Mouse (Mus musculus): ENCODE results near the gene Ercc1. TPM values are rescaled to one million over a fixed set of nuclear protein-coding genes. Genes with fewer than 3 reads are reported as not detected.

Ercc1 gene
- polyA plus RNA-seq, 1 experiment from 2014 or later, result 19.1 TPM

GRCm38 (mm10) chr7:19341761-19342409 lies 2.7 kb upstream of the Ercc1 start:
- DNase-seq (no peak), ATAC-seq (ENCODE audit: low read depth) (no peak)
- peak overlapping the region; percentile 38 for H3K4me3 ChIP-seq (replicated peaks)
- peaks cover 62% of the 10 kb centered on the region for H3K27me3 ChIP-seq
- H3K9ac ChIP-seq, result peak overlapping the region; percentile 20; the same call in 1 of the 2 replicates
- WGBS (ENCODE audit: insufficient replicate concordance), result 2% methylated on average over 41 of the region's 41 CpGs
- H3K36me3 ChIP-seq, result no peaks in the 10 kb centered on the region
- peak overlapping the region; percentile 56 for H3K4me2 ChIP-seq
- H3K27ac ChIP-seq, result no peak overlapping the region
- peaks cover 43% of the 10 kb centered on the region for H3K4me1 ChIP-seq (replicated peaks)
- no peaks in the 10 kb centered on the region for H3K9me3 ChIP-seq (replicated peaks)

DNA sequence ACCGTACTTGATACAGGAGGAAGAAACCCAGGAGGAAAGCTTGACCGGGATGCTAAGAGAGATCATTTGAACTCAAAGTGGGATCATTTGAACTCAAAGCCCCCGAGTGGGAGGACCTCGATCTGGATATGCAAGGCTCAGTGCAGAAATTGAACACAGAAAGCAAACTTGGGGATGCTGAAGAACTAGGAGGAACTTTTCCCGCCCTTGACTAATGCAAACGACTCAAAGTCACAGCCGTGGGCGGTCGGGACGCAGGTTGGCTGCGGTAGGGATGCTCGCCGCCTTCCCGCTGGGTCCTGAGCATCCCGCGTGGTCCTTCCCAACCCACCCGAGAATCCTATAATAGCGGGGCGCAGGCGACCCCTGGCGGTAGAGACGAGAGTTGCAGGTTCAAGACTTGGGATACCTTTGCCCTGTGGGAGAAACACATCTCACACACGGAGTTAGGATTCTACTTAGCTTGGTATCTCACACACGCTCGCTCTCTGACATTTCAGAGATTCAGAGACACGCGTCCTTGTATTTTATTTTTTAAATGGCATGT lies 2.0 kb upstream of the Ercc1 start:
- Histone ChIP-seq H3K4me3 (replicated peaks) (peak overlapping the region; percentile 38), H3K36me3 (no peaks in the 10 kb centered on the region), H3K9me3 (replicated peaks) (no peaks in the 10 kb centered on the region), H3K9ac (peak overlapping the region; percentile 20; the same call in 1 of the 2 replicates), H3K4me1 (replicated peaks) (peaks cover 43% of the 10 kb centered on the region), H3K27me3 (peaks cover 60% of the 10 kb centered on the region), H3K4me2 (peak overlapping the region; percentile 56), H3K27ac (no peak overlapping the region)
- no peak for DNase-seq
- ATAC-seq (ENCODE audit: low read depth), result no peak
- WGBS (ENCODE audit: insufficient replicate concordance), result under 1% methylated on average over 27 of the region's 27 CpGs

DNA sequence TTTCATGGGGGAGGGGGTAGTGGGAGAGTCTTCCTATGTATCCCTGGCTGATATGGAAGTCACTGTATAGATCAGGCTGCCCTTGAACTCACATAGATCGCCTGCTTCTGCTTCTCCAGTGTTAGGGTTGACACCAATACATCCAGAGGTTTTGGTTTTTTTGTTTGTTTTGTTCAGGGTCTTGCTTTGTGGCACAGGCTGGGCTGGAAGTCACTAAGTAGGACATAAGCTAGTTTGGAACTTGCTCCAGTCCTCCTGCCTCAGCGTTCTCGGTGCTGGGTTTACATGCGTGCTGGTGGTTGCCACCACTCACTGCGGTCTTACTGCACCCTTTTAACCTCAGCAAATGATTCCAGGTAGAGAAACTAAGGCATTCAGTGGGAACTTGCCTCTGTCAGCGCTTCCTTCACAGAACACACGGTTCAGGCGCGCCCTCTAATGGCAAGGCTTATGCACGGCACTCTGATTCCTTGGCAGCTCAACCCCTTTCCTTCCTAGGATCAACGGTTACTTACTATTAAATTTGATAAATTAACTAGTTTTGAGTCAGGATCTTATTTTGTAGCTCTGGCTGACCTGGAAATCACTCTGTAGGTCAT lies 1.3 kb upstream of the Ercc1 start:
- Histone ChIP-seq H3K27me3 (peaks cover 53% of the 10 kb centered on the region), H3K4me1 (replicated peaks) (peaks cover 39% of the 10 kb centered on the region), H3K4me2 (peak overlapping the region; percentile 56; the same call in 1 of the 2 replicates), H3K36me3 (no peaks in the 10 kb centered on the region; the same call in 1 of the 2 replicates), H3K9me3 (replicated peaks) (no peaks in the 10 kb centered on the region), H3K4me3 (replicated peaks) (no peak overlapping the region), H3K9ac (no peak overlapping the region), H3K27ac (no peak overlapping the region)
- ATAC-seq (ENCODE audit: low read depth), result no peak
- under 1% methylated on average over 11 of the region's 11 CpGs for WGBS (ENCODE audit: insufficient replicate concordance)
- DNase-seq, result peak; percentile 46

DNA sequence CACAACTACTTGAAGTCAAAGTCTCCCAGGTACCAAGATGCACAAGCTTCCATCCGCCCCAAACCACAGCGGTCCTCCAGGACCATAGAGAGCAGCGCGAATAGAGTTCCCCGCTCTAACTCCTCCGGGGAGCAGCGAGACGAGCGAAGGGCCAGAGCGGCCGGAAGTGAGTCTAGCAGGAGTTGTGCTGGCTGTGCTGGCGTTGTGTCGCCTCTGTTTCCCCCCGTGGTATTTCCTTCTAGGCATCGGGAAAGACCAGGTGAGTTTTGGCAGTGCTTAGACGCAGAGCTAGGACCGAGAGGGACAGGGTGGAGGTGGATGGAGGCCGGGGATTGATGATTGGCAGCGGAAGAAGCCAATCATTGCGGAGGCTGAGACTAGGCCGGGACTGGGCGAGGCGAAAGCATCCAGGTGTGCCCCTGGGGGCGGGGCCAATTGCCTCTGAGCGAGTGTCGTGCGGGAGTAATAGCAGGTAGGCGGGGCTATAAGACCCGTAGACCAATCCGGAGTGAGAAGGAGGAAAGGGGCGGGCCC lies 427 bp downstream of the Ercc1 start:
- Histone ChIP-seq H3K9ac (peak overlapping the region; percentile 67), H3K4me3 (replicated peaks) (peak overlapping the region; percentile 70), H3K36me3 (peaks cover 14% of the 10 kb centered on the region), H3K4me2 (peak overlapping the region; percentile 85), H3K9me3 (replicated peaks) (no peaks in the 10 kb centered on the region), H3K27ac (peak overlapping the region; percentile 70; the same call in 1 of the 2 replicates), H3K4me1 (replicated peaks) (peaks cover 44% of the 10 kb centered on the region), H3K27me3 (peaks cover 39% of the 10 kb centered on the region)
- under 1% methylated on average over 31 of the region's 31 CpGs for WGBS (ENCODE audit: insufficient replicate concordance)
- DNase-seq (peak; percentile 97), ATAC-seq (ENCODE audit: low read depth) (peak; percentile 93)

- ATAC-seq (ENCODE audit: low read depth), result no peak
- DNase-seq, result no peak
- no peaks in the 10 kb centered on the region; the same call in 1 of the 2 replicates for H3K27me3 ChIP-seq
- no peak overlapping the region for H3K9ac ChIP-seq
- 67% methylated on average over 13 of the region's 13 CpGs for WGBS (ENCODE audit: insufficient replicate concordance)
- H3K27ac ChIP-seq, result no peak overlapping the region
- H3K4me3 ChIP-seq (replicated peaks), result no peak overlapping the region
- H3K9me3 ChIP-seq (replicated peaks), result no peaks in the 10 kb centered on the region
- peaks cover 37% of the 10 kb centered on the region for H3K36me3 ChIP-seq
- no peak overlapping the region for H3K4me2 ChIP-seq
- H3K4me1 ChIP-seq (replicated peaks), result peaks cover 23% of the 10 kb centered on the region
Measured at GRCm38 (mm10) chr7:19349188-19349915, 4.8 kb downstream of the Ercc1 start.

- Histone ChIP-seq H3K27me3 (no peaks in the 10 kb centered on the region), H3K27ac (no peak overlapping the region), H3K9ac (no peak overlapping the region), H3K4me1 (replicated peaks) (peaks cover 16% of the 10 kb centered on the region), H3K4me3 (replicated peaks) (no peak overlapping the region), H3K4me2 (no peak overlapping the region), H3K36me3 (peaks cover 44% of the 10 kb centered on the region), H3K9me3 (replicated peaks) (no peaks in the 10 kb centered on the region)
- ATAC-seq (ENCODE audit: low read depth), result no peak
- no peak for DNase-seq
- WGBS (ENCODE audit: insufficient replicate concordance), result 85% methylated on average over 8 of the region's 8 CpGs
Measured at GRCm38 (mm10) chr7:19350221-19350620, 5.6 kb downstream of the Ercc1 start.

- Histone ChIP-seq H3K4me1 (replicated peaks) (peaks cover 35% of the 10 kb centered on the region), H3K27me3 (no peaks in the 10 kb centered on the region), H3K4me2 (no peak overlapping the region), H3K27ac (no peak overlapping the region), H3K9ac (no peak overlapping the region), H3K4me3 (replicated peaks) (no peak overlapping the region), H3K9me3 (replicated peaks) (no peaks in the 10 kb centered on the region), H3K36me3 (peaks cover 54% of the 10 kb centered on the region)
- 84% methylated on average over 5 of the region's 5 CpGs for WGBS (ENCODE audit: insufficient replicate concordance)
- ATAC-seq (ENCODE audit: low read depth) (no peak), DNase-seq (no peak)
Measured at GRCm38 (mm10) chr7:19354991-19355390, 10.4 kb downstream of the Ercc1 start.

- H3K4me1 ChIP-seq (replicated peaks), result peaks cover 47% of the 10 kb centered on the region
- 76% methylated on average over 10 of the region's 10 CpGs for WGBS (ENCODE audit: insufficient replicate concordance)
- no peaks in the 10 kb centered on the region for H3K9me3 ChIP-seq (replicated peaks)
- H3K4me3 ChIP-seq (replicated peaks), result no peak overlapping the region
- H3K9ac ChIP-seq, result no peak overlapping the region
- ATAC-seq (ENCODE audit: low read depth) (no peak), DNase-seq (no peak)
- peaks cover 45% of the 10 kb centered on the region for H3K36me3 ChIP-seq
- no peak overlapping the region for H3K27ac ChIP-seq
- no peaks in the 10 kb centered on the region for H3K27me3 ChIP-seq
- no peak overlapping the region for H3K4me2 ChIP-seq
Measured at GRCm38 (mm10) chr7:19356311-19356710, 11.7 kb downstream of the Ercc1 start.

DNA sequence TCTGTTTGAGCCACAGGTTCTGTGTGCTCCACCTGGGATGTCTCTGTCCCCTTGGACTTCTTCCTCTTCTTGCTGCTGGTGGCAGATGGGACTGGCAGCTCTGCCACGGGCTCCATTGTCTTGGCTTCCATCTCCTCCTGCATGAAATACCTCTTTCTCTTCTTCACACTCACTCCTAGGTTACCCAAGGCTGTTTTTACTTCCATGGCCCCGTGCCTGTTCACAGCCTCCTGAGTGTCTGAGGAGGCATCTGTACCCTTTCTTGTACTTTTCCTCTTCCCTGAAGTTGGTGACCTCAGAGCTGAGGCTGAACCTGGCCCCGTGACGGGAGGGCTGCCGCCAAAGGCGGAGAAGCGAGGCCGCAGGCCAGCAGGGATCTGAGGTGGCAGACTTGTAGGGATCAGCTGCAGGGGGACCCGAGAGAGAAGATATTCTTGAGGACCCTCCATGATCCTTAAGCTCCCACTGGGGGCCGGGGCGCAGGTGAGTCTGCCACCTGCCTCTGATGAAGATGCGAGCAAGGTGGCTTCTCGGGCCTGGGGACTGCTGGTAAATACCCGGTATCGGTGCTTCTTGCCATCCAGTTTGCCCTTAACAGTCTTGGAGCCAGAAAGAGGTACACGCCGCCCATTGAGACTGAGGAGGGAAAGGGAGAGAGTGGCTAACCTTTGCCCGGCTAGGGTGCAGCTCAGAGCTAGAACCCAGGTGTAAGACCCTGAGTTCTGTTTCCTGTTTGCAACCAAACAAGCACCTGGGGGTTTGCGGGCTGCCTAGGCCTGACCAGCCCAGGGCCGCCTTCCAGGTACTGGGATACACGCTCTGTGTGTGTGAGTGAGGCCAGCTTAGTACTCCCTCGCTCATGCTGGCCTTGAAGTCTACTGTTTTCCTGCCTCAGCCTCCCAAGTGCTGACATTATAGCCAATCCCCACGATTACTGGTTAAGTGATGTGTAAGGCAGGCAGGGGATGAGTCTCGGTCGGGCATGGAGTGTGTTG lies 13.1 kb downstream of the Ercc1 start:
- Histone ChIP-seq H3K9ac (peak overlapping the region; percentile 78; the same call in 1 of the 2 replicates), H3K4me1 (replicated peaks) (peaks cover 61% of the 10 kb centered on the region), H3K4me3 (replicated peaks) (peak overlapping the region; percentile 73), H3K4me2 (peak overlapping the region; percentile 100), H3K27ac (no peak overlapping the region; the same call in 1 of the 2 replicates), H3K27me3 (no peaks in the 10 kb centered on the region), H3K36me3 (peaks cover 40% of the 10 kb centered on the region), H3K9me3 (replicated peaks) (no peaks in the 10 kb centered on the region)
- 83% methylated on average over 25 of the region's 25 CpGs for WGBS (ENCODE audit: insufficient replicate concordance)
- DNase-seq, result no peak
- no peak for ATAC-seq (ENCODE audit: low read depth)

DNA sequence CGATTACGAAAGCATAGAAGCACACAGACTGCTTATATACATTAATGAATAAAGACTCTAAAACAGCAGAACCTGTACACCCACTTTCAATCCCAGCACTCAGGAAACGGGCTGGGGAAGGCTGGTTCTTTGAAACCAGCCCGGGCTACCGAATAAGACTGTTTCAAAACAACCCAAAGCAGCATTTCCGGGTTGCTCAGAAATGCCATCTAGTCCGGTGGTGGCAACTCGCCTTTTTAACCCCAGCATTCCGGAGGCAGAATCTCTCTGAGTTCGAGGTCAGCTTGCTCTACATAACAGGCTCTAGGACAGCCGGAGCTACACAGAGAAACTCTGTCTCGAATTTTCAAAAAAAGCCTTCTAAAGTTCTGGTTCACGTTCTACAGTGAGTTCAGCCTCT lies 14.1 kb downstream of the Ercc1 start:
- H3K9me3 ChIP-seq (replicated peaks), result no peaks in the 10 kb centered on the region
- peak overlapping the region; percentile 100 for H3K4me2 ChIP-seq
- peaks cover 64% of the 10 kb centered on the region for H3K4me1 ChIP-seq (replicated peaks)
- peak overlapping the region; percentile 73 for H3K4me3 ChIP-seq (replicated peaks)
- no peaks in the 10 kb centered on the region for H3K27me3 ChIP-seq
- peaks cover 35% of the 10 kb centered on the region for H3K36me3 ChIP-seq
- no peak for ATAC-seq (ENCODE audit: low read depth)
- DNase-seq, result no peak
- H3K9ac ChIP-seq, result peak overlapping the region; percentile 78
- peak overlapping the region; percentile 39; the same call in 1 of the 2 replicates for H3K27ac ChIP-seq
- 13% methylated on average over 13 of the region's 13 CpGs for WGBS (ENCODE audit: insufficient replicate concordance)
